Mouse (Mus musculus) erythroid progenitor cell, adult 5-6 weeks (primary cell): ENCODE measurements at regions not wholly inside any gene's neighbourhood (a gene's known extent, or its start where the extent isn't known, plus 50 kb on each side); places are given as distances from the start of the nearest gene placed in this dataset.
"Not testable (repeated sequence)": the region's sequence is repeated elsewhere in the genome, so short reads cannot be mapped to it uniquely, and the experiment has no call there.

ENCODE experiments used
- ATAC-seq: replicated peaks from 2 replicates; pipeline ENCODE4 v1.8.0; 2016; ENCODE audit warnings: moderate number of reproducible peaks, mild to moderate bottlenecking, moderate TSS enrichment, inconsistent platforms; ENCODE audit not compliant: poor library complexity, low FRiP score, severe bottlenecking

DNA sequence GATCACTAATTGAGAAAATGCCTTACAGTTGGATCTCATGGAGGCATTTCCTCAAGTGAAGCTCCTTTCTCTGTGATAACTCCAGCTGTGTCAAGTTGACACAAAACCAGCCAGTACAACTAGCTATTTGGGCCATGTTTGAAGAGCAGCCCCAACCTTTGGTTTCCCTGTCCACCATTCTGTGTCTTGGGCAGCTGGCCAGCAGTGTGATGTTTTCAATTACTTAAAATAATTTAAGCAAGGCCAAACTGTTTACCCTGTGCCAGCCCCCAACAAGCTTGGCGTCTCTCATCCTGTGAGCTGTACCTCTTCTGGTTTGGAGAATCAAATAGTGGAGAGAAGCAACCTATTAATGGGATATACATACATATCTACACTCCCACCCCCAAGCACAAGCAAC lies 122.4 kb upstream of the Slc1a3 start:
- ATAC-seq, result no peak

DNA sequence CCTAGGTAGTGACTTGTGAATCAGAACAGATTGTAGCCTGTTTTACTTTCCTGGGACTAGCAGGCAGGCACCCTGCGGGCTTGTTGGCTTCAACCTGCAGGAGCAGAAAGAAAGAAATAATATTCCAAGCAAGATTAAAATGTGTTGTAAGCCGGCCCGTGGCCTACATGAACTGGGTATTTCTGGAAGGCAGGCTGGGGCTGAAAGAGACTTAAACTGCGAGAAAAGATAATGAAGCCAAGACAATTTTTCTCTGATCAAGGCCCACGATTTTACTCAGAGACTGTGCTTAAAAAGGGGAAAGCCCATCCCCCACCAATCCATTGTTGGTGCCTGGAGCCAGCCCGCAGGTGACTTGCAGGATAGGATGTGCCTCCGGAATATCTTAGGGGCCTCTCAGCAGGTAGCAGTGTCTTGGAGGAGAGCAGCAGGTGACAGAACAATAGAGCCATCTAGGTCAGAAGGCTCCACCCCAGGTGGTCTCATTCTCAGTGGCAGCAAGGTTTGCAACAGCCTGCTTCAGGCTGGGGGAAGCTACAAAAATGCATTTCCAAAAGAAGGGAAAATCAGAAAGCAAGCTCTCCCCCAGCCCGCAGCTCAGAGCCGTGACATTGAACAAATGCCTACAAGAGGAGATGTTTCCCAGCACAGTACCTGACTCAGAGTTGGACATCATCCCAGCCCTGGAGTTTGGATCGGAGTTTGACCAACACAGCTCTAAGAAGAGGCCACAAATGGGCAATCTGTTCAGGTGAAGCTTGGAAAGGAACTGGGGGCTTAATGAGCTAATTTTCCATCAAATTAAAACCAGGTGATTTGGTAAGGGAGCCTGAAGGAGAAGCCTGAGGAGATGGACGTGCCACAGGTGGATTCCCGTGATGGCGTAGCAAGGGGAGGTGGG lies 121.4 kb upstream of the Slc1a3 start:
- ATAC-seq, result no peak

DNA sequence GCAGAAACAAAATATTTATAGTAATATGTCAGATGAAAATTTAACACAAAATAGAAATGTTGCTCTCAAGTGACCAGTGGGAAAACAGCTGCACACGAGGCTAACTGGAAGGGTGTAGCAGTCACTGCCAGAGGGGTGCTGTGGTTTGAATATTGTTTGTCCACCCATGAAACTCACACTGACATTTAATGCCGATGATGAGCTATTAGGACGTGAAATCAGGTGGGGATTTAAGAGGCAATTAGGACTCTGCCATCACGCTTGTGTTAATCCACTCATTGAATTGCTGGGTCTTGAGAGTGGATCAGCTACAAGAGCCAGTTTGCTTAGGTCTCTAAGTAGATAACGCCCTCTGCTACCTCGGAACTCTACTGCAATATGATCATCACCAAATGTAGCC lies 114.3 kb upstream of the Slc1a3 start:
- no peak for ATAC-seq

DNA sequence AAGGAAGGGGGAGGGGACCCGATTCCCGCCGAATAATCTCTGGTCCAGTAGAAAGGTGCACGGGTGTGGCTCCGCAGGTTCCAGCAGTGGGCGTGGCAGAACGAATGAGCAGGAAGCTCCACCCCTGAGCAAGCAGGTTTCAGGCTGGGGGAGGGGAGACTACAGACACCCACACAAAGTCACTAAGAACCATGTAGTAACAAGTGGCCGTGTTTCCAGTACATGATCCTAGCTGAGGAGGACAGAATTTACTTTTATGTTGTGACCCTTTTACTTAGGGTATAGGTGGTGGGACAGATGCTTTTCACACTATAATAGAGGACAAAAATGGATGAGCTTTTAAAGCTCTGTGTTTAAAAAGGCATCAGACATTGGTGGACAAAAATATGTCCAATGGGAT lies 112.2 kb upstream of the Slc1a3 start:
- not testable (repeated sequence) for ATAC-seq

DNA sequence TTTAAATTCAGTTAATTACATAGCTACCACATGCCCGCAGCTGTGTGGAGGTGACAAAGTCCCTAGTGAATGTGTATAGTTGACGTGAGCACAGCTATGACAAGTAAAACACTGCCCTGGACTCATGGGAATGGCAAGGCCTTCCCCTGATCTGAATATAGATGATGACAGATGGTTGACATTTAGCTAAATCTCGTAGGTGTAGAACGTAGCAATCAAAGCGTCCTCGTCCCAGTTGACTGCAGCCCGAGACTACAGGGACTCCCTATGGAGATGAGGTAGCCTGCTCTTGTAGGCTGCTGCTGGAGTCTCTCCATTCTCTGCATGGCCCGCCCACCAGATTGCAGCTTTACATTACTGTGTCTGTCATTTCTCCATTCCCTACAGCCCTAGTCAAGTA lies 107.0 kb upstream of the Slc1a3 start:
- no peak for ATAC-seq

DNA sequence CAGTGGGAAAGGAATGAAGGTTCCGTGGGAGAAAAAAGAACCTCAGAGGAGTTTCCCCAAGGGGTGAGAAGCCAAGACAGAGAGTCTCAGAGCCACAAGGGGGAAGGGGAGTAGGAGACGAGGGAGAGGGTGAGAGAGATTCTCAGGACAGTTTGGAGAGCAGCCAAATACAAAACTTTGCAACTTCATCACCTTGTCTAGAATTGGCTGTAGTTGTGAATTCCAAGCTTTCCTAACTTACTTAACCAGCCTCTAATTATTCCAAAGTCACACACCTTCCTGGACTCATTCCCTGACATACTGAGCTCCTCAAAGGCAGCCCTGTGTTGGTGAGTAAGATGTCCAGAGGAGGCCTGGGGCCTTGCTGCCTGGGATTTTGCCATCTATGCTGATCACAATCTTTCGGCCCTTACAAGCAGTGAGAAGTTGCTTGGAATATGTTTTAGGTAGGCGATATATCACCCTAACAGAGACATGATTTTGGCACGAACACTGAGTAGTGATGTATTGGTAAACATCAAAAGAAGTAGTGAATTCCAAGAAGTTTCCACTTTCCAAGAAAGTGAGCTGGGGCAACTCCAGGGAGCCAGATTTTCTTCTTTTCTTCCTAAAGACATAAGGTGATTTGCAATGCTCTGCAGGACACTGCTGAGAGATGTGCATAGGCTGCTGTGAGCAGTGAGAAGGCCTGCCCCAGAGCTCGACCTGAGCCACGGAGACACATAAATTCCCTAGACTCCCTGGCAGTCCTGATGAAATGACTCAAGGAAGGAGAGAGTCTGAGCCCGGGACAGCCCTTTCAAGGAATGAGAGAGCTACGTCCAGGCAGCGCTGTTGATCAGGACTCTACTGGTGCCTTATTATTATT lies 106.2 kb upstream of the Slc1a3 start:
- ATAC-seq, result no peak

DNA sequence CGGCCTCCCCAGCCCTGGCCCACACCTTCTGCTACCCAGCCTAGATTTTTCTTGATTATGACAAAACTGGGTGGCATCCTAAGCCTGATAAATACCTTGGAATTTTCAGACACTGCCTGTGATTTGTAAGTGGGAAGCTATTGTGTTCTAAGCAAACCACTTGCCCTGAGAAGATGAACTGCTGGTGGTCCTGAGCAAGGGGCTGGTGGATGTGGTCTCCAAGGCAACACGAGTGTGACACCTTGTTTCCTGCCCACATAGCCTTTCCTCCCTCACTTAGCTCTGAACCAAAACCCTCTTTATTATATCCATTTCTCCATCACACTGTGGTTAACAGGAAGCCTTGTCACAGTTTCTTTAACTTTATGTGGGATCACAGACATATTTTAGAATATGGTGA lies 105.4 kb upstream of the Slc1a3 start:
- ATAC-seq, result no peak

DNA sequence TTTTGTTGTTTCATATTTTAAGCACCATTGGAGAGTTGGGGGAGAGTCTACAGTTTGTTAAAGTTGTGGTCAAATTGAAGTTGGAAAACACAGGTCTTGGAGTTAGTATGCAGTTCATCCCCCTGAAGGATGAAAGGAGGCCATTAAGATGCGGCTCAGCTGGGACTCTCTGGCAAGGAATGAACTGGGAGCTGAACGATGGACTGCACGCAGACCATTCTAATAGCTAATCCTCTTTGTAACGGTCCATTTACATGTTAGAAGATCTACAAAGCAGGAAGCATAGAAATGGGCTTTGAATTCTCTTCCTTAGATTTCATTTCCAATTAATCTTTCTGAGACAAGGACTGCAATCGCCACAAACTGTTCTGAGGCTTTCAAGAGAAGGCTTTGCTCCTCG lies 104.7 kb upstream of the Slc1a3 start:
- no peak for ATAC-seq

DNA sequence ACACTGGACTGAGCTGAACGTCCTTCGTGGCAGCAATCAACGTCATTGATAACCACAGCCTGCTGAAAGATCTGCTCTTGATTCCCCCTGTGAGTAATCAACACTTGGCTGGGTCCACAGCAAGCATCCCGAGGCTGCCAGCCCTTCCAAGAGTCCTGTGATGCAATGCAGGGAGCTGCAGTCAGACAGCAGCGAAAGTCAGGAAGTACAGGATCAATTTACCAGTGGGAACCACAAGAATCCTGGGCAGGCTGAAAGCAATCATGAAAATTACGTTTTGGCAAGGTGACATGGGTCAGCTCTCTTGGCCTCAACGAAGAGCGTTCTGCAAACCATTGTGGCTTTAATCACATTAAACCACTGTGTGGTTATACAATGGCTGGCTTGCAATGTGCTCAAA lies 95.8 kb upstream of the Slc1a3 start:
- ATAC-seq, result no peak

DNA sequence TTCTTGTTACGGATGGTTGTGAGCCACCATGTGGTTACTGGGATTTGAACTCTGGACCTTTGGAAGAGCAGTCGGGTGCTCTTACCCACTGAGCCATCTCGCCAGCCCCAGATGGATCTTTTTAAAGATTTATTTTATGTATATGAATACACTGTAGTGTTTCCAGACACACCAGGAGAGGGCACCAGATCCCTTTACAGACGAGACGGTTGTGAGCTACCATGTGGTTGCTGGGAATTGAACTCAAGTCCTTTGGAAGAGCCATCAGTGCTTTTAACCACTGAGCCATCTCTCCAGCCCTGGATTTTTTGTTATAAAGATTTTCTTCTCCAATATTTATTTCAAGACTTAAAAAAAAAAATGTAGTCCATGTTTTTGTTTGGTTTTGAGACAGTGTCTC lies 95.0 kb upstream of the Slc1a3 start:
- not testable (repeated sequence) for ATAC-seq

DNA sequence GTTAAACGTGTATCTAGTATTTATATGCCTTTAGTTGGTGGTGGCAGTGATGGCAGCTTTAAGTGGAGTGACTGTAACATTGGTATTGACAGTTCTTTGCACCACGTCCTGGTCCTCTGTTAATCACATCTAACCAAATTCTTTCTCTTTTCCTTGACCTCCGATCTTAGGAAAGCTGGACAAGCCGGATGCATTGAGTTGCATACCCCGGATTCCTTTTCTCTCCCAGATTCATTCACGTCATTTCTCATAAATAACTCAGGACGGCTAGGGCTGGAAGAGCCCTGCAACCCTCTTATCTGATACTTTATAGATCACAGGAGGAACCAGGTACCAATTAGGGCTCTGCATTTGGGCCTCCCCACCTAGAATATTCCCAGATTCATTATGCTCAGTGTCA lies 91.5 kb upstream of the Slc1a3 start:
- no peak for ATAC-seq

DNA sequence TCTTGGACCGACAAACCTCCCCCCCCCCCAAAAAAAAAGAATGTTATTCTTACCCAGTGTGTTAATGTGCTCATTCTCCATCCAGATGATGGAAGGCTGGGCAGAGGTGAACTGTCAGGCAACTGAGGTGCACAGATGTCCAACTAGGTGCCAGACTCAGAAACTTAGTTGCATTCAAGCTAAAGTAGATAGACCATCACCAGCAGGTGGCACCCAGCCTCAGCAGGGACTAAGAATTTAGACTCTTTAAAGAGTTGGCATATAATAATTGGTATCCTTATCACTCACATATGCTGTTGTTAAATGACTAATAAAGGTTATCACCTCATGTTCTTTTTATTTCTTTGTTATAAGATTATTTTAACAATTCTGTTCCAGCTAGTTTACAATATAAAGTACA lies 86.5 kb upstream of the Slc1a3 start:
- no peak for ATAC-seq

DNA sequence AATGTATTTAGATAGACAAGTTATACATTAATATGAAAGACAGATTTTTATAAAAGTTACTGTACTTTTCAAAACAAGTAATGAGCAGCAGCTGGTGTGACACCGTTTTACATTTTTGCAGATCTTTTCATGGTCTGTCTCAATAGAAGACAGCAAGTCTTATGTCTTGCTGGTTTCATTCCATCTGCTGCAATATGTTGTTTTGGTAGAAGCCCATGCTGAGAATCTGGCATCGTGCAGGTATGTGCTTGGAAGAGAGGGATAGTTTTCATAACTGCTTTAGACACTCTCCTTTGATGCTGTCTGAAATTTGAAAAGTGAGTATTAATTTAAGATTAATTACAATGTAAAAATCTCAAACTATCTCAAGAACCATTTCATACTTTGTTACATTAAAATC lies 81.5 kb upstream of the Slc1a3 start:
- no peak for ATAC-seq

DNA sequence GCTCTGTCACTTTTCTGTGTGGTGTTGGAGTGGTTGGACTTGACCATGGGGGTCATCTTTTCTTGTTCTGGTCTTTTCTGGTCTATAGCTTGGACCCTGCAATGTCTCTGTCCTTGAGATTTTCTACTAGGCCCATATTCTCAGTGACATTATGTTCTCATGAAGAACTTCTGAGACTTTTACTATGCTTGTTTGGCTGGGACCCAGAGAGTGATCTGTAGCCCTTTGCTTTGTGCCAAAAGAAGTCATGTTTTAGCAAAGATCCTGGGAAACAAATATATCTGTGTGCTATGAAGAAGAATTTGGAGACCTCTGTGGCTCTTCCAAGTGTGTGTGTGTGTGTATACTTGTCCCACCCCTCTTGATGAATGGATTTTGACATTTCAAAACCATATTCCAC lies 79.4 kb upstream of the Slc1a3 start:
- ATAC-seq, result no peak

DNA sequence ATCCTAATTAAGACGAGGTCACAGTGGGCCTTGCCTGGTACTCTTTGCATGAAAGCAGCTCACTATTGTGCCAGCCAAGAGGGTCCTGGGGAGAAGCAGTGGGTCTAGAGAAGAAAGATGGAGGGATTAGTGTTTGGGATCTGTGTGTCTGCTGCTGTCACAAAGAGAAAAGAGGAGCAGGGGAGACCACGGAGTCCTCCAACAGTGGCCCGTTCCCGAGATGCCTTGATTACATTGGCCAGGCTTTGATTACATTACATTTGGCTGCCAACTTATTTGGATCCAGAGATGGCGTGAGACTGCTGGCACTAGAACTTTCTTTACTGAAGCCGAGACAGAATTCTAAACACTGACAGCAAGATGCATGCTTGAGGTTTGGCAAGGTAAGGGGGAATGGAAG lies 78.4 kb upstream of the Slc1a3 start:
- no peak for ATAC-seq

DNA sequence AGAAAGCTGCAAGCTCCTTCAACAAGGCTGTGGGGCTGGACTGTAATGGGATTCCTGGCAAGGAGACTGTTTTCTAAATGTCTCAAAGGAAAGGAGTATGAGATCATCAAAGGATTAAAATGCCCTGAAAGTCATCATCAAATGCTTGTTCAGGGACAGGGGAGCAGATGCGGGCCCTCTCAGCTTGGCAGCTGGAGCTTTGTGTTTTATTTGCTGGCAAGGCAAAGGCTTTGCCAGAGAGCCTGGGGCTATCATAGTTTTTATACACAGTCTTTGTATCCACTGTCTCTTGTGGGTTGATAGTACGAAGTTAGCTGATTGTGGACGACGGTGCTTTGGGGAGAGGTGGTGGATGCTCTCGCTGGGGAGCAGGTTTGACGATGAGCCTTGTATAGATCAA lies 75.0 kb upstream of the Slc1a3 start:
- ATAC-seq, result no peak

DNA sequence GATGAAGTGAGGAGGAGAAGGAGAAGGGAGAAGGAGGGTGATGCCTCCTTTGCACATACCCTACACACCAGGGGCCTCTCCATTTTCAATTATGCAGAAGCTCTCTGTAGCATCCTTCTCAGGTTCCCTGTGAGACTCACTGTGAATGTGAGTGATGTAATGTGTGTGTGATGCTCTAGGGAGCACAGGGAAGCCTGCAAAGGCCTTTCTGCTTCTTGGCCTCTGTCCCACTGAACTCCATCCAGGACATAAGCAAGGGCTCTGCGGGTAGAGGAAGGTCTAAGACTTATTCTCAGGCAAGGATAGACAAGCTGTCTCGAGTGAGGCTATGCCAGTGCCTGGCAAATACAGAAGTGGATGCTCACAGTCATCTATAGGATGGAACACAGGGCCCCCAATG lies 73.0 kb upstream of the Slc1a3 start:
- ATAC-seq, result no peak

DNA sequence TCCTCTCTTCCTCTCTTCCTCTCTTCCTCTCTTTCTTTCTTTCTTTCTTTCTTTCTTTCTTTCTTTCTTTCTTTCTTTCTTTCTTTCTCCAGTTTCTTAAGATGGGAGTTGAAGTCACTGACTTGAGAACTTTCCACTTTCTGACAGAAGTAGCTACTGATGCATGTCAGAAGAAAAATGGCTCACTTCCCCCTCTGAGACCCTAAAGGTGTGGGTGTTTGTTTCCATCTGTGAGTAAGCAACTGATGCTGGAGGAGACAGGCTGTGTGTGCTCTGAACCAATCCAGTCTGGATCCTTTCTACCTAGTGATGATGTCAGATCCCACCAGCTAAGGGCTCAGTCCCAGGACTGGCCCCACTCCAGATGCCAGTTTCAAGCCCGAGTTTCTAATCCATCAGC lies 72.5 kb upstream of the Slc1a3 start:
- no peak for ATAC-seq

DNA sequence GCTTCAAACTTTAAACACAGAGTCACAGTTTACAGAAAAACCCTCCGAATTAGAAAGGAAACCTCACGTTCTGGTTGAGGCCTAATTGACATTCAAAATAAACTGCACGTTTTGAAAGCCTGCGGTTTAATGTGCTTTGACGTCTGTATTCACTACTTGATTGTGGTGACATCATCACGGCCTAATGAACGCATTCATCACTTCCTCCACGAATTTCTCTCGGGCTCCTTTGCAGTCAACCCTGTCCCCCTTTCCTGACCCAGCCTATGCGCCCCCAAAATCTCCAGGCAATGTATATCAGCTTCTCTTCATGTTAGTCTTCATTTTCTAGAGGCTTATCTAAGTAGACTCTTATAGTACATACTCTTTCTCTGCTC lies 71.6 kb upstream of the Slc1a3 start:
- ATAC-seq, result no peak

DNA sequence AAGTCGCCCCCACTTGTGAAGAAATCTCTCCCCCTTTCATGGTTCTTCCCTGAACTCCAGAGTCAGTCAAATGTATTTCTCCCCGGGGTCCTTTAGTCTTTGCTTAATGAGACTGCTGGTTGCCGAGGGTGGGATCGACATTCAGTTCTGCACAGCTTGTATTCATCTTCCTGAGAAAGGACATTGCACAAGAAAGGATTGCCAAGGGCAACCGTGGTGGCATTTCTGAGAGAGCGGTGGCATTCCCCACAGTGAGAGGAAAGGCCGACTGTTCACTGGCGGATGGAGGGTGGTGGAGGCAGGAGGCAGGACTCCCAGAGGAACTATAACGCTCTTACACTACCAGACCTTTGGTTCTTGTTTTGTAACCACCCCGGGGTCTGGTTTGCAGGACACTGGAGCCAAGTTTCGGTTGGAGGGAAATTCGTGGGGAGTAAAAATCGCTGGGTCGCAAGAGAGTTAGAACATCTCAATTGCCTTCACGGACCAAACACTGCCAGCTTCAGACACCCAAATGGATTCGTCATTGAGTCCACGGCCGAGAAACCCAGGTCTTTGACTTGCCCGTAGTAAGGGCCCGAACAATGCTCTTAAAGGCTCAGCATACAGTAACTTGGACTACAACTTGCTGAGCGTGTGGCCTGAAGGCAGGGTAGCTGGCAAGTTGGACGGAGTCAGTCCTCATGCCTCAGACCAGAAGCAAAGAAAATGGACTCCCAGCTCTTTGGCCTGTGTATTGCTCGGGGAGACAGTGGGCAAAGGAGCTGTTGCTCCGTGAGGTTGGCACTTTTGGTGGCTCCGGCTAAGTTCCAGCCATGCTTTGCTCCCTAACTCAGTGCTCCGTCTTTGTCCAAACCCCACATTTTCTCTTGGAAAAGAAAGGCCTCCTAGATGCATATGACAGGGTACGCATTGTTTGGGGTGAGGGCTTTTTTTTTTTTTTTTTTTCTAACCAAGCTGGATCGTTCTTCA lies 70.9 kb upstream of the Slc1a3 start:
- ATAC-seq, result no peak
